Mouse (Mus musculus): ENCODE data around the gene Chdh. TPM values are rescaled to one million over a fixed set of nuclear protein-coding genes. Genes with fewer than 3 reads are reported as not detected.

Gene Chdh
- polyA plus RNA-seq (2014; fragmentation: Illumina TruSeq; extraction: RNeasy Lipid Tissue Mini Kit (QIAGEN cat#74804); ENCODE audit: insufficient read depth, low read depth, low replicate concordance): 0.54 TPM

DNA sequence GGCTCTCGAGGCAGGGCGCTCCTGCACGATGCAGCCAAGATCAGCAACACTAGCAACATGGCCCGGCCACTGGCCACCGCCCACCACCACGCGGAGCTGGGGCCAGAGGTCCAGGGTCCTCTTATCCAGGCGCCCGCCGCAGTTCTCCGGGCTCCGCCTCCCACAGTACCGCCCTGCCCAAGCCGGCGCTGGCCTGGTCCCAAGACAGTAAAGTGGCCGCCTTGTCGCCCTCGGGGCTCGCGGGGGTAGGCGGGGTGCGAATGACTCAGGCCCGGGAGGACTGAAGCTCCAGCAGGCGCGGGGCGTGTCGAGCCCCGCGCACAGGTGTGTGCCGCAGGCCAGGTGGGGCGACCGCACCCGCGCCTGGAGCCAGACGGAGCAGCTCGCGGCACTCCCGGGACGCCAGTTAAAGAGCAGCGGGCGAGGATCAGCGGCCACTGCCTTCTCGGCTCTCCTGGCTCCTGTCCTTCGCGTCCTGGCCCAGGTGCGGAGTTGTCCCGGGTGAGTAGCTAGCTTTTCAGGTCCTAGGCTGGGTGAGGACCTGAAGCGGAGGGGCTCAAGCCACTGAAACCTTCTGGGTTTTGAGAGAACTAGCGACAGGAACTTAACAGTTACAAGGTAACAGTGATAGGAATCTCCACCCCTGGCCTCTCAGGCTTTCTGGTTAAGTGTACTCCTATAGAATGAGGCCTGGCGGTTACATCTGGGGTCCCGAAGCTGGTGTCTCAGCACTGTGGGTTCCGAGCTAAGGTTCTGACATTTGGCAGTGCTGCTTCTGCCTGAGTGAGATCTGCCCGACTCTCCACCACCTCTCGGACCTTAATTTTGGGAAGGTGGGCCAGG lies at the start of gene Chdh, which contains the start of gene Il17rb:
TSS of gene Chdh (plus strand) at position 291 of the 843 bp plus-strand sequence.
TSS of gene Il17rb (minus strand) at position 164 of the 843 bp plus-strand sequence.

DNA sequence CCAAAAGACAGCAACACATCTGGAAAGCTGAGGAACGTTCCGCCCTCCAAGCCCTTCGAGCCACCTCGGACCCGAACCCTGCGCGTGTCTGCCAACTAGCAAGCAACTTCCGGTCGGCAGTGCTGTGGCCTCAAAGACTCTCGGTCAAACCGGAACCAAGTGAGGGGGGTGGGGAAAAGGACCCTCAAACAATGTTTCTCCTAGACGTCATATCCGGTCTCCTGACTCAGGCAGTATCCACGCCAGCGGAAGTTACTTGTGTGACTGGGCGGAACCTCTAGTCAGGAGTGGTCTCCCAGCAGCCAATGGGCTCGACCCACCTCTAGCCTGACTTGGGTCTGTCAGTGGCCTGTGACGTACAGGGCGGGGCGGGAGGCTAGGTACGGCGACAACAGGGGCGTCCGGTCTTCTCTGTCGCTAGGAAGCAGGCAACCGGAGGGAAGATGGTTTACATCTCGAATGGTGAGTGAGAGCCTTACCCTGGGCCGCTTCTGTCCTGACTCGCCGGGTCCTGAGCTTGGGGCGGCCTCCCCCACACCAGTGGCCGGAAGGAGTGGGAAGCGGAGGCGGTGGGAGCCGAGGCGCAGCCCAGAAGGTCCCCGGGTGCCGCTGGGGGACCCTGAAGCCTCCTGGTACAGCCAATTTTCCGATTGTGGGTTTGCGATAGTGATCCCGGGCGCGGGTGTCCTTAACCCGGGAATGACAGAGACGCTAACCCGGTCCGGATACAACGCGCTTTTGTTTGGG lies 40.6 kb upstream of the Chdh start, which contains the start of gene Selenok:
TSS of gene Selenok (plus strand) at position 234 of the 747 bp plus-strand sequence.

DNA sequence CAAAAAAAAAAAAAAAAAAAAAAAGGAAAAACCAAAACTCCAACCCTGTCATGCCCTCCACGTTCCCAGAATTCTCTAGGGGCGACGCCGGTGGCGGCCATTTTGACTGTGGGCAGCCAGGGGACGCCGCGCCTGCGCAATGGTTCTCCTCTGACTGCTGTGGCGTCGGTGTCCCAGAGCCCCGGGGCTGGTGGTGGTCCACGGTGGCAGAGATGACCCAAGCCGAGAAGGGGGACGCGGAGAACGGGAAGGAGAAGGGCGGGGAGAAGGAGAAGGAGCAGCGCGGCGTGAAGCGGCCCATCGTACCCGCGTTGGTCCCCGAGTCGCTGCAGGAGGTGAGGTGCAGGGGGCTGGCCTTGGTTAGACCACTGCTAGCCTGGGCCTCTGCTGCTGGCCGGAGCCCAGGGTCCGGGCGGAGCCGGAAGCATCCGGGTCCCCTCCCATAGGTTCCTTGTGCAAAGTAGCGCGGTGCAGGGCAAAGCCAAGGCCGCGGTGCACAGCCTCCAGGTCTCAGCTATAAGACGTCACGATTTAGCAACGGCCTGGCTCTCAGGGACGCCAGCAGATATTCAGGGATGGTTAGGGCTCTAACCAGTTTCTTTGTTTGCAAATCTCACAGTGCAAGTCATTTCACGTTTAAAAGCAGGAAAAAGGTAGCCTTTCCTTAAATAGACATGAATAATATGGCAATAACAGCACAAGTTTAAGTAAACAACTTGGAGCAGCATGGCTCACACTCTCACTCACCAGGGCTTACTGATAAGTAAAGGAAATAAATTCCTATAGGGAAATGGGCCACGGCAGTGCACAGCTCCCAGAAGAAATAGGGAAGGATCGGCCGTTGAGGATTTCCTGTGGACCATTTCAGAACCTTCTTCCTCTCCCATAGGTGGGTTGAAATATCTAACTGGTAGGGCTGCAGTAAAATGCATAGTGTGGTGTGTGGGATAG lies 30.3 kb upstream of the Chdh start, which contains the start of gene Actr8:
TSS of gene Actr8 (plus strand) at position 84 of the 951 bp plus-strand sequence.

Other genes starting within 250 kb of the Chdh start
- 284 TPM for gene Selenok, start 40.7 kb upstream of the Chdh start, polyA plus RNA-seq (2014; fragmentation: Illumina TruSeq; extraction: RNeasy Lipid Tissue Mini Kit (QIAGEN cat#74804); ENCODE audit: insufficient read depth, low read depth, low replicate concordance)
- 25.2 TPM for gene Actr8, start 30.7 kb upstream of the Chdh start, polyA plus RNA-seq (2014; fragmentation: Illumina TruSeq; extraction: RNeasy Lipid Tissue Mini Kit (QIAGEN cat#74804); ENCODE audit: insufficient read depth, low read depth, low replicate concordance)
- 0.30 TPM for gene Il17rb, start 127 bp upstream of the Chdh start, polyA plus RNA-seq (2014; fragmentation: Illumina TruSeq; extraction: RNeasy Lipid Tissue Mini Kit (QIAGEN cat#74804); ENCODE audit: insufficient read depth, low read depth, low replicate concordance)